Mouse (Mus musculus) CH12.LX (cell line): ENCODE results near the gene Rtn3. TPM values are rescaled to one million over a fixed set of nuclear protein-coding genes. Genes with fewer than 3 reads are reported as not detected.

Experiments used
- DNase-seq: peaks from one replicate; pipeline ENCODE4 v3.0.0-alpha.2; 2013; ENCODE audit errors: extremely low read depth
- H3K27ac ChIP-seq: 2 replicates; pipeline ENCODE4 v1.5.1; 2012; ENCODE audit warnings: low read depth, mild to moderate bottlenecking, control low read depth, moderate library complexity; ENCODE audit not compliant: insufficient read depth
- H3K27me3 ChIP-seq: replicated peaks from 2 replicates; pipeline ENCODE3; 2012; ENCODE audit warnings: inconsistent platforms
- H3K36me3 ChIP-seq, 2 experiments: replicated peaks in 1 of 2; 2 replicates each; pipeline versions ENCODE3 to v1.6.1; 2012; ENCODE audit warnings: inconsistent platforms in 1 of 2, low read length in 1 of 2, mild to moderate bottlenecking in 1 of 2, mixed read lengths in 1 of 2, moderate library complexity in 1 of 2; ENCODE audit not compliant: control insufficient read depth in 1 of 2, insufficient read depth in 1 of 2
- H3K4me1 ChIP-seq, 2 experiments: 2 replicates each; pipeline ENCODE4 v1.6.1; 2012; ENCODE audit warnings: inconsistent platforms in 1 of 2, moderate library complexity in 1 of 2; ENCODE audit not compliant: insufficient read depth in 2 of 2, control insufficient read depth in 1 of 2
- H3K4me2 ChIP-seq: 2 replicates; pipeline ENCODE4 v1.6.1; 2012; ENCODE audit warnings: low read depth, mild to moderate bottlenecking, control low read depth; ENCODE audit not compliant: poor library complexity, insufficient read depth, severe bottlenecking
- H3K4me3 ChIP-seq, 3 experiments: fragments of 150-350 bp in 1 of 3; sonication (generic) in 1 of 3; replicated peaks in 1 of 3; 2 replicates each; pipeline versions ENCODE3 to v1.5.1; 2011 to 2012; ENCODE audit warnings: low read depth in 2 of 3, low read length in 2 of 3, mild to moderate bottlenecking in 2 of 3, moderate library complexity in 2 of 3, control low read depth in 1 of 3, improper control_type of control experiment in 1 of 3, inconsistent platforms in 1 of 3, mixed read lengths in 1 of 3; ENCODE audit not compliant: poor library complexity in 1 of 3
- H3K79me2 ChIP-seq: replicated peaks from 2 replicates; pipeline ENCODE4 v1.6.1; 2012; ENCODE audit warnings: mild to moderate bottlenecking, moderate library complexity; ENCODE audit not compliant: control insufficient read depth, poor library complexity, insufficient read depth, severe bottlenecking; ENCODE audit errors: extremely low read depth
- H3K9ac ChIP-seq: 2 replicates; pipeline ENCODE4 v1.6.1; 2012; ENCODE audit warnings: low read depth, mild to moderate bottlenecking, control low read depth, moderate library complexity; ENCODE audit not compliant: insufficient read depth
- H3K9me3 ChIP-seq: replicated peaks from 2 replicates; pipeline ENCODE3; 2012; ENCODE audit warnings: low read length, inconsistent platforms, mixed read lengths
- BHLHE40 ChIP-seq: IDR thresholded peaks from 2 replicates; pipeline ENCODE4 v1.6.1; 2011; ENCODE audit warnings: mild to moderate bottlenecking, low read depth, low read length, improper control_type of control experiment
- ELF1 ChIP-seq: IDR thresholded peaks from 2 replicates; pipeline ENCODE4 v1.6.1; 2014; ENCODE audit warnings: low read depth, mild to moderate bottlenecking, inconsistent platforms, low read length, improper control_type of control experiment
- EP300 ChIP-seq: IDR thresholded peaks from 2 replicates; pipeline ENCODE4 v1.6.1; 2011; ENCODE audit warnings: low read length, improper control_type of control experiment
- ETS1 ChIP-seq: conservative IDR thresholded peaks from 2 replicates; pipeline ENCODE4 v1.6.1; 2012; ENCODE audit warnings: low read depth, mild to moderate bottlenecking, inconsistent platforms, low read length, improper control_type of control experiment, moderate library complexity
- GABPA ChIP-seq: IDR thresholded peaks from 2 replicates; pipeline ENCODE4 v1.6.1; 2012; ENCODE audit warnings: low read depth, low read length, improper control_type of control experiment, inconsistent platforms; ENCODE audit not compliant: insufficient replicate concordance
- HCFC1 ChIP-seq: IDR thresholded peaks from 2 replicates; pipeline ENCODE4 v1.6.1; 2012; ENCODE audit warnings: low read depth, mild to moderate bottlenecking, inconsistent platforms, low read length, improper control_type of control experiment
- IRF4 ChIP-seq: IDR thresholded peaks from 2 replicates; pipeline ENCODE4 v1.6.1; 2014; ENCODE audit warnings: low read depth, mild to moderate bottlenecking, inconsistent platforms, low read length, improper control_type of control experiment
- MAFK ChIP-seq: IDR thresholded peaks from 2 replicates; pipeline ENCODE4 v1.6.1; 2011; ENCODE audit warnings: low read length, improper control_type of control experiment; ENCODE audit not compliant: insufficient replicate concordance
- MAX ChIP-seq: IDR thresholded peaks from 2 replicates; pipeline ENCODE4 v1.6.1; 2011; ENCODE audit warnings: low read length, improper control_type of control experiment
- MEF2A ChIP-seq: IDR thresholded peaks from 2 replicates; pipeline ENCODE4 v1.6.1; 2014; ENCODE audit warnings: low read depth, mild to moderate bottlenecking, inconsistent platforms, low read length, improper control_type of control experiment, borderline replicate concordance
- MXI1 ChIP-seq: IDR thresholded peaks from 2 replicates; pipeline ENCODE4 v1.6.1; 2011; ENCODE audit warnings: mild to moderate bottlenecking, low read depth, low read length, improper control_type of control experiment
- NELFE ChIP-seq: IDR thresholded peaks from 2 replicates; pipeline ENCODE4 v1.6.1; 2011; ENCODE audit warnings: low read depth, low read length, improper control_type of control experiment
- POLR2A ChIP-seq: IDR thresholded peaks from 2 replicates; pipeline ENCODE4 v1.6.1; 2011; ENCODE audit warnings: low read depth, mild to moderate bottlenecking, improper control_type of control experiment, low read length
- SMC3 ChIP-seq: IDR thresholded peaks from 2 replicates; pipeline ENCODE4 v1.6.1; 2011; ENCODE audit warnings: low read depth, low read length, improper control_type of control experiment
- TCF12 ChIP-seq: IDR thresholded peaks from 2 replicates; pipeline ENCODE4 v1.6.1; 2014; ENCODE audit warnings: low read depth, mild to moderate bottlenecking, inconsistent platforms, low read length, improper control_type of control experiment
- USF1 ChIP-seq: IDR thresholded peaks from 2 replicates; pipeline ENCODE4 v1.6.1; 2014; ENCODE audit warnings: low read depth, mild to moderate bottlenecking, inconsistent platforms, low read length, improper control_type of control experiment
- ZC3H11A ChIP-seq: IDR thresholded peaks from 2 replicates; pipeline ENCODE4 v1.6.1; 2012; ENCODE audit warnings: low read depth, mild to moderate bottlenecking, inconsistent platforms, low read length, improper control_type of control experiment
- ZKSCAN1 ChIP-seq: IDR thresholded peaks from 2 replicates; pipeline ENCODE4 v1.6.1; 2012; ENCODE audit warnings: low read depth, inconsistent platforms, low read length, improper control_type of control experiment, borderline replicate concordance
- ZNF384 ChIP-seq: IDR thresholded peaks from 2 replicates; pipeline ENCODE4 v1.6.1; 2012; ENCODE audit warnings: low read depth, low read length, improper control_type of control experiment, inconsistent platforms
- dilution Hi-C: fragments of 300-500 bp; cut with MboI; formaldehyde crosslinking; loops from 2 replicates; pipeline ENCODE4 v1.14.3; 2020; ENCODE audit warnings: low sequenced_read_pairs; ENCODE audit not compliant: extremely low pct_unique_long_range_greater_than_20kb, extremely low pct_ligation_motif_present
- in situ Hi-C: fragments of 300-500 bp; cut with MboI; formaldehyde crosslinking; loops from 3 replicates; pipeline ENCODE4 v1.14.3; 2019; ENCODE audit warnings: low sequenced_read_pairs, low pct_ligation_motif_present, low pct_unique_long_range_greater_than_20kb, mixed read lengths
- polyA plus RNA-seq: library from polyadenylated mRNA; unstranded; fragments of >175 nt; gene quantifications from 2 replicates; pipeline ENCODE4 v1.2.1, GENCODE M21; 2012; ENCODE audit warnings: low read depth; ENCODE audit not compliant: insufficient read length
- total RNA-seq, 2 experiments: library from RNA; depleted of rRNA; stranded (reverse); fragments of 300-350 nt in 1 of 2; fragments of >200 nt in 1 of 2; gene quantifications; 2 replicates each; pipeline ENCODE4 v1.2.3; 2012 to 2014

Rtn3 gene
- total and polyA plus RNA-seq, 3 experiments: 32.7 to 102 (median 39.1) TPM

DNA sequence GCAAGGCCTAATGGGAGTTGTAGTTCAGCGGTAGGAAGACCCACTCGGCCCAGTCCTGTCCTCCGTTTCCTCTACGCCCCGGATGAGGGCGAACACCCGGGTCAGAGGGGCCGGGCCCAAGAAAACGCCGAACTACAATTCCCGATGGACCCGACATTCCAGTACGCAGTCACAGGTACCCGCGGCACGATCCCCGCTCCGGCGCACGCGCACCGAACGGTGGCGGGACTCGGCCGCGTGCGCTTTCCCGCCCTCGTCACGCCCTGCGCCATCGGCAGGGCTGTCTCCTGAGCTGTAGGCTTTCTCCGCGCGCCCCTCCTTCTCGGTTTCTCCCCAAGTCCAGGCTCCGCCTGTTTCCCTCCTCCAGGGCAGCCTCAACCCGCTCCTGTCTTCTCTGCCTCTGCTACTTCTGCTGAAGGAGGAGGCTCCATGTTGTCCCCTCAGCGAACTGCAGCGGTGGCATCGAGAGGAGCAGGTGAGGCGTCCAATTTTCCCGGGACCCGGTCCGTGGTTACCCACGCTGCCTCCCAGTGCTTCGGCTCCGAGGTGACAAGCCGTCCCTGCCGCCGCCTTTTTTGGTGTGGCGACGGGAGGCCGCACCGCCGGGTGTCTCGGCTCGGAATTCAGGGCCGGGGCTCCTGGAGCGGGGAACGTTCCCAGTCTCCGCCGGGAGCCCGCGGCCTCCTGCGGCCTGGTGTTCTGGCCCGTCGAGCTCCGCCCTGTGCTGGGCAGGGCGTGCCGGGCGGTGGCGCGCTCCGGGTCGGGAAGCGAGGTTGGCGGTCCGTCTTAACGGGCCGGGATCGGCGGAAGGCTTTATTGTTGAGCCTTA, 11.3 kb upstream of the Rtn3 start (continued):
- no peak for TF ChIP-seq ZKSCAN1
- no peak; the same call in 1 of the 2 replicates for TF ChIP-seq ETS1
- no peak for TF ChIP-seq GABPA
- peak; percentile 56 for TF ChIP-seq MXI1
- TF ChIP-seq NELFE: 0 out of 2 replicates have a peak, but pooled peaks have one; percentile 23
- TF ChIP-seq USF1: no peak
- TF ChIP-seq HCFC1: peak; percentile 88
- no peak for TF ChIP-seq ZC3H11A
- TF ChIP-seq MAFK: no peak
- peak; percentile 82 for TF ChIP-seq BHLHE40

DNA sequence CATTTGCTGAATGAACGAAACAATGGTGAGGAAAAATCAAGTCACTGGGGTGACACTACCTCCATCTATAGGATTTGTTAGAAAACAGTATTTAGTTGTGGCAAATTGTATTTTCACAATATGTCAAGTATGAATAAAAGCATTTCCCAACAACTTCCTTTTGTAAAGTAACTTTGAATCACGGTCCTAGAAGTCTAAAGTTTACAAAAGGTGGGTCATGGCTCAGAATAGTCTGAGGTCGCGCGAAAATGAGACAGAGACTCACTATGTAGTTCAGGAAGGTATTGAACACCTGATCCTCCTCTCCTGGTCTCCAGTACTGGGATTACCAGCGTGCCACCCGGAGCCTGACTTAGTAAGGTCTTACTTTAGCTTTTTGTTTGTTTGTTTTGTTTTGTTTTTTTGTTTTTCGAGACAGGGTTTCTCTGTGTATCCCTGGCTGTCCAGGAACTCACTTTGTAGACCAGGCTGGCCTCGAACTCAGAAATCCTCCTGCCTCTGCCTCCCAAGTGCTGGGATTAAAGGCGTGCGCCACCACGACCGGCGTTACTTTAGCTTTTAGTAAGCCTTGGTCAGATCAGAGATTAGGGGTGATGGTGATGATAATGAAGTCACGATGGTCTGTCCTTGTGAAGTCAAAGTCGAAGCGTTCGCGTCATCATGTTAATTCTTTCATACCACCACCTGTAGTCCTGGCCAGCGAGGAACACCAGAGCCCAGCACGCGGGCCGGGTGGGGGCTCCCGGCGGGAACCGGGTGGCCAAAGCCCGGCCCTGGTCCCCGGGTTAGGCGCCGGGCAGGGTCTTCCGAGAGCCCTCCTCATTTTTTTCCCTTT, 10.5 kb upstream of the Rtn3 start, which contains the start of gene Atl3:
Atl3 (plus strand) TSS at position 689 of the 835 bp plus-strand sequence.
- in situ Hi-C loops (no loop called here), dilution Hi-C loops (no loop called here)
- no peaks in the 10 kb centered on the region for H3K9me3 ChIP-seq
- H3K27me3 ChIP-seq: no peaks in the 10 kb centered on the region
- peaks cover 7% of the 10 kb centered on the region for H3K79me2 ChIP-seq
- peaks cover 0 to 3% of the 10 kb centered on the region in 2 experiments; a peak in 1 of 4 replicates for H3K4me1 ChIP-seq
- H3K4me3 ChIP-seq: peak within 1 kb of the TSS; percentile 68 to 74 (median 72)
- TF ChIP-seq POLR2A (no peak), BHLHE40 (no peak), IRF4 (no peak), ZC3H11A (no peak), MEF2A (no peak), HCFC1 (no peak), ZNF384 (no peak), MAFK (no peak), MXI1 (no peak), TCF12 (no peak), ELF1 (no peak), EP300 (no peak), SMC3 (no peak), USF1 (no peak), MAX (no peak)
- H3K36me3 ChIP-seq: no peaks in the 10 kb centered on the region
- no peak for DNase-seq
- H3K4me2 ChIP-seq: peak within 1 kb of the TSS; percentile 47
- peak within 1 kb of the TSS; percentile 65 for H3K27ac ChIP-seq
- peak within 1 kb of the TSS; percentile 84 for H3K9ac ChIP-seq
